Mouse (Mus musculus) liver, embryonic 11.5 days (tissue): ENCODE results near the gene Adh6a. TPM values are rescaled to one million over a fixed set of nuclear protein-coding genes. Genes with fewer than 3 reads are reported as not detected.
"Not testable (repeated sequence)": the region's sequence is repeated elsewhere in the genome, so short reads cannot be mapped to it uniquely, and the experiment has no call there.

Source experiments
- ATAC-seq: fragments of 200-750 bp; cut with Nextera tagmentation; replicated peaks from 2 replicates; pipeline ENCODE4 v1.8.0; 2017; ENCODE audit warnings: moderate number of reproducible peaks, mild to moderate bottlenecking, moderate TSS enrichment, moderate library complexity; ENCODE audit not compliant: low FRiP score
- DNase-seq: peaks from one replicate; pipeline ENCODE4 v3.0.0-alpha.2; 2017; ENCODE audit warnings: low spot score
- H3K27ac ChIP-seq: fragments of 300-500 bp; sonication (generic); 2 replicates; pipeline ENCODE4 v1.5.1; 2014; ENCODE audit warnings: mild to moderate bottlenecking, low read depth, low read length, control low read depth
- H3K27me3 ChIP-seq: fragments of 300-500 bp; sonication (generic); replicated peaks from 2 replicates; pipeline ENCODE4 v1.6.1; 2014; ENCODE audit warnings: low read length, mixed read lengths; ENCODE audit not compliant: control insufficient read depth, insufficient read depth
- H3K36me3 ChIP-seq: fragments of 300-500 bp; sonication (generic); 2 replicates; pipeline ENCODE4 v1.6.1; 2014; ENCODE audit warnings: mild to moderate bottlenecking, low read length, moderate library complexity, mixed read lengths; ENCODE audit not compliant: control insufficient read depth, insufficient read depth
- H3K4me1 ChIP-seq: fragments of 300-500 bp; sonication (generic); replicated peaks from 2 replicates; pipeline ENCODE4 v1.6.1; 2014; ENCODE audit warnings: low read length, mixed read lengths; ENCODE audit not compliant: control insufficient read depth, insufficient read depth
- H3K4me2 ChIP-seq: fragments of 300-500 bp; sonication (generic); 2 replicates; pipeline ENCODE4 v1.6.1; 2014; ENCODE audit warnings: mild to moderate bottlenecking, control low read depth, moderate library complexity
- H3K4me3 ChIP-seq: fragments of 300-500 bp; sonication (generic); 2 replicates; pipeline ENCODE4 v1.5.1; 2014; ENCODE audit warnings: low read depth, low read length, control low read depth
- H3K9ac ChIP-seq: fragments of 300-500 bp; sonication (generic); 2 replicates; pipeline ENCODE4 v1.6.1; 2014; ENCODE audit warnings: low read depth, low read length, control low read depth
- H3K9me3 ChIP-seq: fragments of 300-500 bp; sonication (generic); 2 replicates; pipeline ENCODE4 v1.6.1; 2016; ENCODE audit warnings: low read length, inconsistent platforms, mixed read lengths; ENCODE audit not compliant: control insufficient read depth
- WGBS: fragments of 180-500 bp; shearing (Covaris S2); extraction: QIAGEN DNeasy Blood & Tissue Kit; methylation state at CpG from one replicate; pipeline ENCODE4 v1.1.7; 2014; 5-methylcytosine and 5-hydroxymethylcytosine counted together
- polyA plus RNA-seq: library from polyadenylated mRNA; unstranded; fragments of >200 nt; fragmentation: Nextera tagmentation; extraction: Ambion mirVana; gene quantifications from 2 replicates; pipeline ENCODE4 v1.2.1, GENCODE M21; 2014

The Adh6a gene
- polyA plus RNA-seq, 1 experiment from 2014 or later: not detected

DNA sequence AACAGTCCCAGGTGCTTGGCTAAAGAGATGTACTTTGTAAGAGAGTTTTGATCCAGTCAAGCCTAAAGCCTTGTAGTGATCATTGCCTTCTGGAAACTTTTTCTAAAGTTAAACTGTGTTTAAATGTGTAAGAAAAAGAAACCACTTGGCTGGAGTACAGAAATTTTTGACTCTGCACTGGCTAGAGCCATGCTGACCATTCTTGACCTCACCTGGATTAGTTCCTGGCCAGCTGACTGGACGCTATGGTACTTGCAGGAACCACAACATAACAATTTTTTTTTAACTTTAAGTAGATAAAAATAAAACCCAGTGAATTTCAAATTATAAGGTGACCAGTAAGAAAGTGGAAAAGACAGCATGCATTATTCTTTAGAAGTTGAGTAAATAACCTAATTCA is 56.5 kb downstream of the Adh6a start:
- H3K4me1 ChIP-seq: no peaks in the 10 kb centered on the region
- no peak overlapping the region for H3K27ac ChIP-seq
- no peaks in the 10 kb centered on the region for H3K9me3 ChIP-seq
- H3K36me3 ChIP-seq: no peaks in the 10 kb centered on the region
- H3K27me3 ChIP-seq: no peaks in the 10 kb centered on the region
- 67% methylated on average over 1 of the region's 1 CpGs for WGBS
- H3K4me2 ChIP-seq: no peak overlapping the region
- ATAC-seq (no peak), DNase-seq (no peak)
- no peak overlapping the region for H3K4me3 ChIP-seq
- H3K9ac ChIP-seq: no peak overlapping the region

DNA sequence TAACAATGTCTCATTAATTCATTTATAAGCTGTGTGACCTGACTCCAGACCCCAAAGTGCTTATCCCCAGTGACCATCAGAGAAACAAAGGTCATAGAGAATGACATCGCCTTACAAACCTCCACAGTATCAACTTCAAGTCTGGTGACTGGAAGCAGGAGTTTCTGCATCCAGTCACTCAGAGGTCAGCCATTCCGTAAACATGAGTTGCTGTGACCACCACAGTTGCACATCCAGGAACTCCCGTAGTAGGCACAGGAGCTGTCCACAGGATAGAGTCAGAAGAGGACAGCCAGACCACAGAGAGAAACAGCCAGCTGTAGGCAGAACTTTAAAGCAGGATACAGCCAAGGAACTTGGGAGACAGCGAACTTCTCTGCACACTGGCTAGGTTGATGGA is 57.2 kb downstream of the Adh6a start:
- H3K4me1 ChIP-seq, H3K4me3 ChIP-seq, H3K27me3 ChIP-seq, H3K36me3 ChIP-seq, H3K9me3 ChIP-seq, H3K4me2 ChIP-seq, ATAC-seq, H3K9ac ChIP-seq, H3K27ac ChIP-seq, DNase-seq: not testable (repeated sequence)
- WGBS: 64% methylated on average over 4 of the region's 4 CpGs

DNA sequence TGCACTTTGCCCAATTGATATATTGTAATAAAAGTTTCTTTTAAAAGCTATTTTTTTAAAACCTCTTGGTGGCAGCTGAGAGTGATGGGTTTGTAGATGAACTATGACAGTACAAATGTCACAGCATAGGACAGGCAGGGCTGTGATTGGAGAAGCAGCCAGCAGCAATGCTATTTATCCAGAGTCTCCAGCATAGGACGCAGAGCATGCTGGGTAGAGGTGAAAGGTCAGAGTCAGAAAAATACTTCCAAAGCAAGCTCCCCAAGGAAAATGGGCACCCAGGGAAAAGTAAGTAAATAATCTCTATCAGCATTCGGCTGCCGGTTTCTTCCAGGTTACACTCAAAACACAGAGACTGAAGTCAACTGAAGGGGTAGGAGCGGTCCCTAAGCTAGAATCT is 60.8 kb downstream of the Adh6a start:
- Histone ChIP-seq H3K4me3 (no peak overlapping the region), H3K27me3 (no peaks in the 10 kb centered on the region), H3K9ac (no peak overlapping the region), H3K4me2 (no peak overlapping the region), H3K4me1 (no peaks in the 10 kb centered on the region), H3K9me3 (no peaks in the 10 kb centered on the region), H3K36me3 (no peaks in the 10 kb centered on the region), H3K27ac (no peak overlapping the region)
- DNase-seq (no peak), ATAC-seq (no peak)
- 76% methylated on average over 4 of the region's 4 CpGs for WGBS

DNA sequence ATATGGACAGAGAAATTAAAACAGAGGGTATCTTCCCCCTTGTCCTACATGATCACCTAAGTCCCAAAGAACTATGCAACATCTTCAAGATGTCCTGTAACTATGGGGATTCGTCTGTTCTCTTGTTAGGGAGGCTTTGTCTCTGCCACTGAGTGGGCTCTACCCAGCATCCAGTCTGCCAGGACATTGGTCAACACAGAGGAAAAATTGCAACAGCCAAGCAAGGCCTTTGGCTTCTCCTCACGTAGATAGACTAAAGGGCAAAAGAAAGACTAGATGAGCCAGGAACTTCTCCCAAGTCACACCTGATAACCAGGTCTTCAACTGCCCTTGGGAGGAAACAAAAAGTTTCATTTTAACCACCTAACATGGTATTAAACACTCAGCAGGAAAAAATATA is 62.1 kb downstream of the Adh6a start:
- ATAC-seq (no peak), DNase-seq (no peak)
- H3K36me3 ChIP-seq: no peaks in the 10 kb centered on the region
- no peaks in the 10 kb centered on the region for H3K9me3 ChIP-seq
- no peaks in the 10 kb centered on the region for H3K4me1 ChIP-seq
- 64% methylated on average over 2 of the region's 2 CpGs for WGBS
- no peak overlapping the region for H3K27ac ChIP-seq
- no peaks in the 10 kb centered on the region for H3K27me3 ChIP-seq
- H3K9ac ChIP-seq: no peak overlapping the region
- no peak overlapping the region for H3K4me3 ChIP-seq
- H3K4me2 ChIP-seq: no peak overlapping the region

Other genes starting within 250 kb of the Adh6a start
- 0.05 and 0.09 TPM in 2 replicates for gene 1110002E22Rik, start 248.2 kb upstream of the Adh6a start, polyA plus RNA-seq
- gene Gm5105, start 245.9 kb upstream of the Adh6a start, polyA plus RNA-seq: not detected in 2 replicates
- 13.1 and 13.5 TPM in 2 replicates for gene Trmt10a, start 169.8 kb upstream of the Adh6a start, polyA plus RNA-seq
- gene Mttp, start 168.3 kb upstream of the Adh6a start, polyA plus RNA-seq: 45.0 and 53.2 TPM in 2 replicates
- not detected in 2 replicates for gene 4930579F01Rik, start 119.5 kb upstream of the Adh6a start, polyA plus RNA-seq
- 0.12 and 0.13 TPM in 2 replicates for gene Adh7, start 95.5 kb upstream of the Adh6a start, polyA plus RNA-seq
- 0.83 and 1.4 TPM in 2 replicates for gene Adh1, start 52.3 kb upstream of the Adh6a start, polyA plus RNA-seq
- gene Adh6b, start 28.5 kb downstream of the Adh6a start, polyA plus RNA-seq: 0.89 and 0.90 TPM in 2 replicates
- gene Adh4, start 102.2 kb downstream of the Adh6a start, polyA plus RNA-seq: not detected in 2 replicates
- 176 and 184 TPM in 2 replicates for gene Adh5, start 129.8 kb downstream of the Adh6a start, polyA plus RNA-seq
- 51.8 and 54.1 TPM in 2 replicates for gene Metap1, start 176.2 kb downstream of the Adh6a start, polyA plus RNA-seq
- 442 and 454 TPM in 2 replicates for gene Eif4e, start 212.9 kb downstream of the Adh6a start, polyA plus RNA-seq